Mouse (Mus musculus) adrenal gland, adult 2 months (tissue): Measurements from ENCODE around the gene Myo9b. TPM values are rescaled to one million over a fixed set of nuclear protein-coding genes. Genes with fewer than 3 reads are reported as not detected.
A peak's percentile ranks its signal among the peaks of the same experiment; 100 is the strongest.
"Not testable (repeated sequence)": the region's sequence is repeated elsewhere in the genome, so short reads cannot be mapped to it uniquely, and the experiment has no call there.

Experiments
- DNase-seq: peaks from one replicate; pipeline ENCODE4 v3.0.0; 2021
- long read RNA-seq: library from polyadenylated mRNA; stranded (forward); transcript quantifications from one replicate; pipeline ENCODE4 v2.0.0, GENCODE M21; 2021
- polyA plus RNA-seq: library from polyadenylated mRNA; depleted of rRNA; stranded (reverse); fragments of >200 nt; gene quantifications from 2 replicates; pipeline ENCODE4 v1.2.3, GENCODE M21; 2012; rRNA removed
- total RNA-seq, 2 experiments: library from RNA; stranded (reverse); gene quantifications; 2 replicates each; pipeline ENCODE4 v1.2.3; 2021

Gene Myo9b
- 10 to 100 TPM; 32.6 to 34.1 TPM for total RNA-seq
- polyA plus RNA-seq, result 19.2 and 24.3 TPM in 2 replicates
- long read RNA-seq, partial matches to known transcripts, result 0 of 6 reads
- long read RNA-seq, other reads (novel, unspliced or antisense), result 6 of 6 reads

- peak; percentile 98 for DNase-seq
Measured at GRCm38 (mm10) chr8:71272286-71273150, at the start of gene Myo9b, which contains the start of gene Haus8. TSS of gene Myo9b (plus strand) at chr8:71272714. TSS of gene Haus8 (minus strand) at chr8:71272934.

DNA sequence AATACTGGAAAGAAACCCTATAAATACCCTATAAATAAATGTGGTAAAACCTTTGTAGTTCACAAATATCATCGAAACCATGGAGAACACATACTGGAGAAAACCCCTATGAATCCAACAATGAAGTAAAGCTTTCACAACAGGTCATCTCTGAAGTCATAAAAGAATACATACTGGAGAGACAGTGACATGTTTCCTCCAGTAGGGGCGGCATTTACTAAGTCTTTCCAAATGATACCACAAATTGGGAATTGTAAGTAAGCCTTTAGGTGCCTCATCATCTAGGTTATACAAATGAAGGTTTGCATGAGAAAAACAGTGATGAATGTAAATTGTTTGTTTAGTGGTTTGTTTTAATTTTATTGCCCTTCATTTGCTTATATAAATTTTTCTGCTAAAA, 48.0 kb upstream of the Myo9b start:
- DNase-seq, result peak; percentile 19

DNA sequence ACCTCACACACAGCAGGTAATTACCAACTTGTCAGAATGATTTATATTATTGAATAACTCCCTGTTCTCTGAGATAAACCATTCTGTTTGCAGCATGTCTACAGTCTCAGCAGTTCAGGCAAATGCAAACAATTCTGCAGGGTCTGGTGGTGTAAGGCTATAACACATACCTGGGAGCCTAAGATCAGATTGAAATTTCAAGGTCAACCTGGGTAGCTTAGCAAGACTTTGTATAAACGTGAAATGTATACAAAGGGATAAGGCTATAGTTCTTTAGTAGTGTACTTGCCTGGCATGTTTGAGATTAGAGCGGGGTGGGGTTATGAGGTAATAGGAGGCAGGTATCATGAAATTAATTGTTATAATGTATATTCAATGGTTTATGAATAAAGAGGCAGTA, 29.8 kb upstream of the Myo9b start:
- DNase-seq, result no peak

DNA sequence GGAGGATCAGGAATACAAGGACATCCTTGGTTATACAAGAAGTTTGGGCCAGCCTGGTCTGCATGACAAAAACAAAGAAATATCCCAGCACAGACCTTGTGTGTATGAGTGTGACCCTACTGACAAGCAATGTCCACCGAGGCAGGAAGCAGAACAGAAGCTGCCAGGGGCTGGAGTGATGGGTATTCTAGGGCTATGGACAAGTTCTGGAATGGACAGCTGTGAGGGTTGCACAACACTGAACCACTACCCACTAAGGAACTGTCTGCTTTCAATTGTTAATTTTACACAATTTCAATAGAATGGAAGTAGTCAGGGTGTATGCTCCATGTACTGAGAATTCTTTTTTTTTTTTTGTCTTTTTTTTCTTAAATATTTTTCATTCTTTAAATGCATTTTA, 24.3 kb upstream of the Myo9b start:
- DNase-seq, result no peak

DNA sequence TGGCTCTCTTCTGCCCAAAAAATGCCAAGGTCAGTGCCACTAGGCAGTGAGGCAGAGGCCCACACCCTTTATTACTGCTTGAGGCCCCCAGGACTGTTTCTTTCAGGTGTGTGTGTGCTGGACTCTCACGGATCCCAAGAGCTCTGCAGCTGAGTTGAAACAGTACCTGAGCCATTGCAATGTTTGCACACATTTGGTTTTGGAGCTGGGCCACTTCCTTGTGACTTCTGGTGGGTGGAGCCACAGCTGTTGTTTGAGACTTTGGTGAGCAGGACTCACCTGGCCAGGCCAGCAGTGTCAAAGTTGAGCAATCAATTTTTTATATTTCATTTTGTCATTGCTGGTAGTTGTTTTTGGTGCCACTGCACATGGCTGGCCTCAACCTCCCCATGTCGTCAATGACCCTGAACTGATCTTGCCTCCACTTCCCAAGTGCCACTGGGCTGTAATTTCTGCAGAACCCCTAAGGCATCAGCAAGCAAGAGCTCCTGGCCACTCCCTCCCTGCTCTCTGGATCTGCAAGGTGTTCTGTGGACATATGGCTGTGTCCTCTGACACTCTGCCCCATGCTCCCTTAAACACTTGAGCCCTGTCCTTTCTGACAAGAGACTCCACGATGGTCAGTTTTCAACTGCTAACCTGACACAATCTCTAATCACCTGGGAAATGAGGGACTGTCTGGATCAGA, 15.8 kb upstream of the Myo9b start:
- DNase-seq, result no peak

DNA sequence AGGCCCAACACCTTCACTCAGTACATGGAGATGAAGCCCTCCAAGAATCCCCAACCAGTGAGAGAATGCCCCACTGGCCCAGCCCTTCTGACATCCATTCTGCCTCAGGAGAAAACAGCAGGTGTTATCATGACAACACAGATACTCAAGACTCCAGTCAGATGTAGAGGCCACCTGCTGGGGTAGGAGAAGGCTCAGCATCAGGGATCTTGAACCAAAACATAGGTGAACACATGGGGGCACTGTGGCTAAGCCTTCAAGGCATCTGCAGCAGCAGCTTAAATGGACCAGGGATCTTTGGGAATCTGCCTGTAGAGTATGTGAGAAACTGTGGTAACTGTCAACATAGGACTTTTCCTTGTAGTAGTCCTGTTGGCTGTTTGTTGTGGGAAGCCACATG, 11.3 kb upstream of the Myo9b start:
- DNase-seq, result peak; percentile 30

GRCm38 (mm10) chr8:71267690-71268089, 4.8 kb upstream of the Myo9b start:
- no peak for DNase-seq

DNA sequence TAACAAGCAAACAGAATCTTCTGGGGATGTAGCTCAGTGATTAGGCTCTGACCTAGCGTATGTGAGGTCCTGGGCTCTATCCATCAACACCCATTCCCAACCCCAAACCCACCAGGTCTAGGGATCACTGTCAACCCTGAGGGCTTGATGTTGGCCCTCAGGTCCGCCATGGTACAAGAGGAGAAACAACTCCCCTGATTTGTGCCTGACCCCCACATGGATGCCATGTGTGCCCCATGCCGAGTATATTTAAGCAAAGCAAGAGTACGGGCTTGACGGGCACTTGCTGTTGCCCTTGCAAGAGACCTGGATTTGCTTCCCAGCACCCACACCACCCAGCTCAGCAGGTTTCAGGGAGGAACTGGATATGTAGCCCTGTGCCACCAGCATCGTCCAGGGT, 4.2 kb upstream of the Myo9b start:
- DNase-seq, result not testable (repeated sequence)

DNA sequence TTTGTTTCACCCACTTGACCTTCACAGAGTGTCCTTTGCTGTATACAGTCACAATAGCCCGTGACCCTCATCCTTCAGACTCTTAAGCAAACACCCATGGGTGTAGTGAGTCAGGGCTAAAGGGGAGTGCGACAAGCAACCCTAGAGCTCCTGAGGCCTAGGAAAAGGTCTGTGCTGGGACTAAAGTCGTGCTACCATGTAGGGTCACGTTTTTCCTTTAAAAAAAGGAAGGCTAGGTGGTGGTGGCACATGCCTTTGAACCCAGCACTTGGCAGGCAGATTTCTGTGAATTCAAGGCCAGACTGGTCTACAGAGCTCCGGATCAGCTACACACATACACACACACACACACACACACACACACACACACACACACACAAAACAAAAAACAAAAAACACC, 884 bp upstream of the Myo9b start:
- no peak for DNase-seq

- peak; percentile 83 for DNase-seq
Measured at GRCm38 (mm10) chr8:71273151-71273510, 617 bp downstream of the Myo9b start.

GRCm38 (mm10) chr8:71274478-71274877, 2.0 kb downstream of the Myo9b start:
- no peak for DNase-seq

- no peak for DNase-seq
Measured at GRCm38 (mm10) chr8:71276166-71276565, 3.7 kb downstream of the Myo9b start.

DNA sequence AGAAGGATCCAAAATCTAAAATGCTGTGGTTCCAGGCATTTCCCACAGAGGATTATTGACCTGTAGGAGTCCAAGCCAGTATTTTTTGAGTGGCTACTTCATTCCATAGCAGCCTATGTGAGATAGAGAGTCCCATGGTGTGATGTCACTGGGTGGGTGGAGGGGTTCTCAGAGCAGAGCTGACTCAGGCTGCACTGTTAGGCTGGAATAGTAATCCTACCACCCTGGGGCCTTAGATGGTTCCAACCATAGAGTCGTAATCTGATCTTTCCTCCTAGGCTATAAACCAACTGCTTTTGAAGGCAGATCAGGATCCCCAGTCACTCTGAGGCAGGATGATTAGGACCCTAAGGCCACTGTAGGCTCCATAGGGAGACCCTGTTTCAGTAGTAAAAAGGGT, 6.9 kb downstream of the Myo9b start:
- DNase-seq, result not testable (repeated sequence)

GRCm38 (mm10) chr8:71281731-71282130, 9.2 kb downstream of the Myo9b start:
- not testable (repeated sequence) for DNase-seq

DNA sequence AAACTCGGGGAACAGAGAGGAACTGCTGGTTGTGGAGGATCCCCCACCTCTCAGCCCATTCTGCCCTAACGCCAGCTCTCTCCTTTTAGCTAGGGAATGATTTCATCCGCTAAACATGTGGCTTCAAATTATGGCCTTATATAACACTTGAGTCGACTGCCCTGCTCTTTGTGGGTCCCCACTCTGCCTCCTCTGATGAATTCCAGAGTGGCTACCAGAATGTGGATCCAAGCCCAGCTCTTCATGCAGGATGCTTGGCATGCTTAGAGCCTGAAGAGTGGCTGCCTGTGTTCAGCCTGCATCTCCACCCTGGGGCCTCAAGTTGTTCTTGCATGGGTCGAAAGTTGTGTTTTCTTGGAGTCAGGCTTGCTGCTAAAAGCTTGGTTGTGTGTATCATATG, 10.1 kb downstream of the Myo9b start:
- no peak for DNase-seq

- not testable (repeated sequence) for DNase-seq
Measured at GRCm38 (mm10) chr8:71286223-71286622, 13.7 kb downstream of the Myo9b start.

- no peak for DNase-seq
Measured at GRCm38 (mm10) chr8:71288441-71288949, 16.0 kb downstream of the Myo9b start.

- DNase-seq, result no peak
Measured at GRCm38 (mm10) chr8:71289098-71289497, 16.6 kb downstream of the Myo9b start.

GRCm38 (mm10) chr8:71290211-71290610, 17.7 kb downstream of the Myo9b start:
- DNase-seq, result no peak

DNA sequence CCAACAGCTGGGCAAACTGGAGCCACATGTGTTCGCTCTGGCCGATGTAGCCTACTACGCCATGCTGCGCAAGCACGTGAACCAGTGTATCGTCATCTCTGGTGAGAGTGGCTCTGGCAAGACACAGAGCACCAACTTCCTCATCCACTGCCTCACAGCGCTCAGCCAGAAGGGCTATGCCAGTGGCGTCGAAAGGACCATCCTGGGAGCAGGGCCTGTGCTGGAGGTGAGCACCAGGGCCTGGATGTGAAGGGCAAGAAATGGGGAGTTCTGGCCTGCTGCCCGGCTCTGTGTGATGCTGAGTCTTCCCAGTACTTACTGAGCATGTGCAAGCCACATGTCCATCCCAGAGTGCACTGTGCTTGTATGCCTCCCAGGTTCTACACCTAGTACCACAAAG, 18.4 kb downstream of the Myo9b start:
- no peak for DNase-seq

DNA sequence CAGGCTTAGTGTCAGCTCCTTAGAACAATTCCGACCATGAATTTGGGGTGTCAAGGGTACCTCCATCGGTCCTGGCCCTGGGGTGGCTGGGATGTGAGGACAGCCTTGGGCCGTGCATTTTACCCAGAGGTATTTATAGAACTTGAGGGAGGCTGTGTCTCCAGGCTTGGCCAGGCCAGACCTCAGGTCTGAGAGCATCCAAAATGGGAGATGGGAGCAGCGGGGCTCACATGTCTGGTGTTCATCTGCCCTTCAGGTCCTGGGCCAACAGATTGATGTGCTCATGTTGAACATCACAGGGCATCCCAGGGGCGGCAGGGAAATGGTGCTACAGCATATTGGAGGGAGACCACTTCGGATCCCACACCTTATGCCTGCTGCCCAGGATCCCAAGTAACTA, 18.8 kb downstream of the Myo9b start:
- no peak for DNase-seq

DNA sequence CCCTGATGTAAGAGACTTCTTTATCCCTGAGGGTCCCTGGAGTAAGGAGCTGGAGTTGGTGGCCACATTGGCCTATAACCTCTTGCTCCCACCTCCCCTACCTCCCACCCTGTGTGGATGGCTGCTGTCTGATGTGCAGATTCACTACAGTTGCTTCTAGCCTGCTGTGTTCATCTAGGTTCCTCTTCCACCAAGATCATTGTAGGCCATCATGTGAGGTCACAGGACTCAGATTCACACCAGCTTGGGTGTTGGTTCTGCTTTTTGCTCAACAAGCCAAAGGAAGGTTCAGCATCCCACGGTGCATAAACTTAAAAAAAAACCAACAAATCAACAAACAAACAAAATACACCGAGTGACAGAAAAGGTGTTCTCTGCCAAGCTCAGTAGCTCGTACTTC, 21.4 kb downstream of the Myo9b start:
- DNase-seq, result not testable (repeated sequence)

DNA sequence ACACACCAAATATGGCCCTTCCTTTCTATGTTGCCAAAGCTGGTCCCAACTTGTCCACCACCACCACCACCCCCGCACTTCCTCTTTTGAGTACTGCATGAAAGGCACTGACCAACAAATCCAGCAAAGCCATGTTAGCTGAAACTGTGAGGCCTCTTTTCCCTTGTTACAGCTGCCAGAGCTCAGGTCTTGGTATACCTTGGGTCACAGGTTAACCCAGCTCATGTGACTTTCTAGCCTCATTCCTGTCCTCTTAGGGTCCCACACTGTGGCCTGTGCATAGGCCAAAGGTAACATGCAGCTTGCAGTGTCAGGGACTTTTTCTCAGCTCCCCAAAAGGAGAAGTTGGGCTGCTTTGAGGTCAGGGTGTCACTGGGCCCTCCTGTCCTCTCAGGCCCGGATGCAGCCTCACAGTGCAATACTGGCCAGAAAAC, 23.7 kb downstream of the Myo9b start:
- DNase-seq, result no peak
